In genomic region chr2:4301692-4302091, GRCm38 (mm10) we compare ENCODE assay signal across 9 mouse cellular contexts.
DNase-seq lines count a peak whose midpoint lies in the region; ATAC-seq and TF ChIP-seq lines count a peak whose summit lies in the region.
"Had no signal": no experiment of that assay in that cellular context is flagged by ENCODE, and none has a peak within 500 bp of the region (broad histone marks: within the 10 kb centered on the region; RNA-seq: fewer than 3 reads in every experiment).

No protein-coding gene starts in this region.

- peak overlapping the region; percentile 2; the same call in 1 of the 2 replicates for H3K27ac ChIP-seq in lung, postnatal 0 days (ENCODE audit: low read length)
- H3K27ac ChIP-seq in limb, embryonic 13.5 days: peak overlapping the region; percentile 96
- peak overlapping the region; percentile 45 for H3K27ac ChIP-seq in stomach, postnatal 0 days (replicated peaks)
- H3K27ac ChIP-seq in thymus, adult 2 months (ENCODE audit: control insufficient read depth, insufficient read depth, low read length): no peak overlapping the region

- 0 out of 2 replicates have a peak overlapping the region, but pooled peaks have one; percentile 24 for H3K4me3 ChIP-seq in lung, postnatal 0 days (ENCODE audit: low read depth, low read length)
- peak overlapping the region; percentile 56 for H3K4me3 ChIP-seq in limb, embryonic 13.5 days
- H3K4me3 ChIP-seq in stomach, postnatal 0 days (ENCODE audit: low read depth, low read length): peak overlapping the region; percentile 35
- no peak overlapping the region for H3K4me3 ChIP-seq in thymus, adult 2 months (ENCODE audit: control insufficient read depth, insufficient read depth, low read length)
- H3K4me3 ChIP-seq: erythroblast, embryonic 14.5 days had no signal

- H3K27me3 ChIP-seq in lung, postnatal 0 days (replicated peaks; ENCODE audit: insufficient read depth, low read length): no peaks in the 10 kb centered on the region
- no peaks in the 10 kb centered on the region for H3K27me3 ChIP-seq in limb, embryonic 13.5 days
- H3K27me3 ChIP-seq in stomach, postnatal 0 days (ENCODE audit: control insufficient read depth, insufficient read depth, low read length): no peaks in the 10 kb centered on the region
- H3K27me3 ChIP-seq in thymus, adult 2 months (ENCODE audit: control insufficient read depth, insufficient read depth, low read length): no peaks in the 10 kb centered on the region

- DNase-seq in embryo, embryonic 9.5 days (ENCODE audit: extremely low spot score): peak; percentile 6
- no peak for DNase-seq in embryo, embryonic 10 days (ENCODE audit: low spot score)
- no peak for DNase-seq in lung, postnatal 0 days (ENCODE audit: low spot score)
- no peak for DNase-seq in lung, postnatal 14 days
- no peak for DNase-seq in stomach, postnatal 0 days (ENCODE audit: low spot score)
- DNase-seq in testis, postnatal 14 days (ENCODE audit: low spot score): no peak
- no peak for DNase-seq in thymus, adult 2 months

- no peak for TF ChIP-seq EP300 in lung, postnatal 0 days (IDR thresholded peaks at IDR 0.05)
- TF ChIP-seq EP300 in stomach, postnatal 0 days (optimal IDR thresholded peaks at IDR 0.05): no peak

- peaks cover 4% of the 10 kb centered on the region; the same call in 1 of the 2 replicates for H3K4me1 ChIP-seq in lung, postnatal 0 days (ENCODE audit: insufficient read depth, low read depth, low read length)
- H3K4me1 ChIP-seq in limb, embryonic 13.5 days: peaks cover 69% of the 10 kb centered on the region
- no peaks in the 10 kb centered on the region for H3K4me1 ChIP-seq in stomach, postnatal 0 days (replicated peaks; ENCODE audit: control insufficient read depth, insufficient read depth)
- no peaks in the 10 kb centered on the region for H3K4me1 ChIP-seq in thymus, adult 2 months (replicated peaks; ENCODE audit: control insufficient read depth, insufficient read depth, low read length)

- no peak for ATAC-seq in lung, postnatal 0 days
- ATAC-seq in limb, embryonic 13.5 days (ENCODE audit: low FRiP score, low read depth): no peak
- ATAC-seq in stomach, postnatal 0 days (ENCODE audit: low FRiP score, low TSS enrichment): no peak

- no peaks in the 10 kb centered on the region for H3K36me3 ChIP-seq in lung, postnatal 0 days (ENCODE audit: insufficient read depth, low read length)
- no peaks in the 10 kb centered on the region for H3K36me3 ChIP-seq in limb, embryonic 13.5 days
- no peaks in the 10 kb centered on the region for H3K36me3 ChIP-seq in stomach, postnatal 0 days (ENCODE audit: control insufficient read depth, insufficient read depth, low read length)
- no peaks in the 10 kb centered on the region for H3K36me3 ChIP-seq in thymus, adult 2 months (ENCODE audit: control insufficient read depth, insufficient read depth, low read length)

- H3K4me2 ChIP-seq in lung, postnatal 0 days (replicated peaks; ENCODE audit: low read depth, low read length): peak overlapping the region; percentile 62; the same call in 1 of the 2 replicates
- H3K4me2 ChIP-seq in limb, embryonic 13.5 days (replicated peaks): peak overlapping the region; percentile 73
- H3K4me2 ChIP-seq in stomach, postnatal 0 days (replicated peaks; ENCODE audit: low read depth): peak overlapping the region; percentile 55

- 27% methylated on average over 7 of the region's 7 CpGs for WGBS in lung, postnatal 0 days
- WGBS in limb, embryonic 13.5 days: 8% methylated on average over 7 of the region's 7 CpGs
- 31% methylated on average over 7 of the region's 7 CpGs for WGBS in stomach, postnatal 0 days
- WGBS in thymus, adult 2 months: 71% methylated on average over 7 of the region's 7 CpGs

- no peaks in the 10 kb centered on the region for H3K9me3 ChIP-seq in lung, postnatal 0 days (ENCODE audit: low read length)
- no peaks in the 10 kb centered on the region for H3K9me3 ChIP-seq in limb, embryonic 13.5 days
- no peaks in the 10 kb centered on the region for H3K9me3 ChIP-seq in stomach, postnatal 0 days (ENCODE audit: control insufficient read depth, low read length)

- TF ChIP-seq CTCF in lung, postnatal 0 days (IDR thresholded peaks at IDR 0.05): no peak
- TF ChIP-seq CTCF in stomach, postnatal 0 days (IDR thresholded peaks at IDR 0.05; ENCODE audit: low read depth): no peak
- no peak for TF ChIP-seq CTCF in thymus, adult 2 months (IDR thresholded peaks at IDR 0.05; ENCODE audit: borderline replicate concordance, control insufficient read depth, extremely low read depth, insufficient read depth, low read length, poor library complexity)

- no peak overlapping the region for H3K9ac ChIP-seq in lung, postnatal 0 days (replicated peaks; ENCODE audit: low read depth)
- H3K9ac ChIP-seq in limb, embryonic 13.5 days: peak overlapping the region; percentile 80
- H3K9ac ChIP-seq in stomach, postnatal 0 days (ENCODE audit: low read length): peak overlapping the region; percentile 45; the same call in 1 of the 2 replicates

- TF ChIP-seq POLR2A in thymus, adult 2 months (IDR thresholded peaks at IDR 0.05; ENCODE audit: control insufficient read depth, extremely low read depth, insufficient read depth, low read length, poor library complexity): no peak
